Mouse (Mus musculus) brain, adult 2 months (tissue): ENCODE data around the gene Osbpl3.
A peak's percentile ranks its signal among the peaks of the same experiment; 100 is the strongest.

ENCODE experiments used
- DNase-seq: peaks from one replicate; pipeline ENCODE4 v3.0.0; 2011; ENCODE audit warnings: low read depth, low spot score

The Osbpl3 gene

DNA sequence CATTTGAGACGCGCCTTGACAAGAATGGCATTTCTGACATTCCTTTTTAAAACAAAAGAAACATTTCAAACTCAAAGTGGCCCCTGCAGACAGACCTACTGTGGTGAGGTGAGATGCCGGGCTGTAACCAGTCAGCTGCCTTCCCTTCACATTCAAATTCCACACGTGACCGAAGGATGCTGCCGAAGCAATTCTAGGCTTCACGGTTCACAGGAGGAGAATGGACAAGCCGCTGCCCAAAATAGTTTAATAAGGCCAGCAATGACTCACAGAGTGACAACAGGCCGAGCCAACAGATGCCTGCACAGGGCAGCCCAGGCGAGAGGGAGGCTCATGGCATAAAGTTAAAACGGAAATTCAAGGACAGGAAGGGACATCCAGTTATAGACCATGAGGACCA is 51.3 kb downstream of the Osbpl3 start:
- peak; percentile 92 for DNase-seq

- DNase-seq = no peak
These were observed 52.5 kb downstream of the Osbpl3 start for GRCm38 (mm10) chr6:50403524-50403923.

- peak; percentile 80 for DNase-seq
These were observed 53.1 kb downstream of the Osbpl3 start for GRCm38 (mm10) chr6:50402872-50403271.

GRCm38 (mm10) chr6:50400234-50400633 is 55.8 kb downstream of the Osbpl3 start:
- DNase-seq = peak; percentile 79

DNA sequence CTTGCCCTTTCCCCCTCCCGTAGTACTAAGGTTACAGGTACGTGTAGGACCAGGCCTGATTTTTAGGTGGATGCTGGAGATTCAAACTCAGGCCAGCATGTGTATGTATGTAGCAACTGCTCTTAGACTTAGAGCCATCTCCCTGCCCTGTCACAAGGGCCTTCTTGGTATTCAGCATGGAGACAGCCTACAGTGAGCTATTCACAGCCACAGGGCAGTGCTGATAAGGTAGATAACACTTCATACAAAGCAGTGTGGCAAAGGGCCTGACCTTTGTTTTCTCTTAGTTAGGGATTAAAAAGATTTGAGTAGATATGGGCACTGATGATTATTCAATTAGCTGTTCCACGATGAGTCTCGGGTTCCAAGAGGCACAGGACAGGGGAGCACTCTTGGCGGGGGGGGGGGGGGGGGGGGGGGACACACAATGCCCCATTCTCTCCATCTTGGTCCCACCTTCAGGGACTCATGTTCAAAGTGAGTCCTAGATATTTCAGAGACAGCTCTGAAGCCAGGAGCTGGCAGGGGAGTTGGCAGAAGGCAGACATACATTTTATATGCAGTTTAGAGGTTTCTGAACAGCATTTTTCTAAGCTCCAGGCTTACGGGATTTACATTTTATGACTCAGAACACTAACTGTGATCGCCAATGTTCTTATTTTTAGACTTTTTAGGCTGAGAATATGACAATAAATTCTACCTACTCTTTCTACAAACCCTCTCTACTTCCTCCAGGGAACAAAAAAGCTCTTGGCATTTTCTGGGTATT is 56.4 kb downstream of the Osbpl3 start:
- DNase-seq = peak; percentile 78

DNA sequence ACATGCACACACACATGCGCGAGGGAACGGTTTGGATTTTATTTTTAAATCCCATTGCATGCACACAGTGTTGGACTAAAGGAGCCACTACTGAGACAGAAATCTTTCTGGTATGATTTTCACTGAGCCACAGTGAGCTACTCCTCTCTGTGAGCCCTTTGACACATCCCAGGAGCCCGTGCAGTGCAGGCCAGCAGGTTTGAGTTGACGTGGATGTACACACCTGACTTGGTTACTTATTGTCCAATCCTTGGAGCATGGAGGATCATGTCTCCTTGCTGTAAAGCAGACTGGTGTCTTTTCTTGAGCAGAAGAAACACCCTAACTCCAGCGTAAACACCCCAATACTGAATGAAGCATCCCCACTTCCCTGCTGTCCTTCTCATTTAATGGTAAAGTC is 57.7 kb downstream of the Osbpl3 start:
- no peak for DNase-seq

DNA sequence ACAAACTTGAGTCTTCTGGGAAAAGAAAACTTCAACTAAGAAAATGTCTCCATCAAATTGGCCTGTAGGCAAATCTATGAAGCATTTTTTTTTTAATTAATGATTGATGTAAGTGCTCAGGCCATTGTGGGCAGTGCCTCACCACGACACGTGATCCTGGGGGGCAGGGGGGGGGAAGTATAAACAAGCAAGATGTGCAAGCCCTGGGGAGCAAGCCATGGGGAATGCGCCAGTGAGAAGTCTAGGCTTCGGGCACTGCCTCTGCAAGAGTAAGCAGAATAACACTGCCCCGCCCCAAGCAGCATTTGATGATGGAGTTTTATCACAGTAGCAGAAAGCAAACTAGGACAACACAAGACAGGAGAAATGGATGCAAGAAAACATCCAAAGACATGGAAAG is 58.9 kb downstream of the Osbpl3 start:
- DNase-seq = no peak

DNA sequence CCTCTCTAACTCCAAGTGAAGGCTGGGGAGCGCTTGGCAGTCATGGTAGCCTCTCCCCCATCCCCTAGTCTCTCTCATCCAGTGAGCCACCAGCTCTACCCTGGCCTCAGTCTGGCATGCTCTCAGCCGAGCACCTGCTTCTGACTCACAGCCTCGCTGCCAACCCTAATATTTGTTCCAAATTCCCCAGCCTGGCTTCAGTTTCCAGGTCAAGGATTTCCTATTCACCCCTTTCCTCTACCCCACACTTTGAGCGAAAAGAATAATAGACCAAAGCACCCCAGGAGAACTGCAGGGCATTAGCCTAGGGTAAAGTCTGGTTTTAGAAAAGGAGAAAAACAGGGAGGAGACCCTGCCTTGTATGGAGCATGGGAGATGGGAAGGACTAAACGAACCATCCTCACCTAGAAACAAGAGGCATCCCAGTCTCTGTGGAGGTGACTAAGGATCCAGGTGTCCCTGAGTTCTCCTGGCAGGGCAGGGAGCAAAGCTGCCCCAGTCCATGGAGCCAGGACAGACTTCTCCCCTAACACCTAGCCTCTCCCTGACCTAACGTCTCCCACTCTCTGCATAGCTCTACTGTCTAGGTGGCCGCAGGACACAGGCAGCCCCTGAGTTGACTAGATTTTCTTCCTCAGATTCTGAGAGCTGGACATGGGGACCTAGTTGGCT is 60.2 kb downstream of the Osbpl3 start:
- DNase-seq = peak; percentile 96

DNA sequence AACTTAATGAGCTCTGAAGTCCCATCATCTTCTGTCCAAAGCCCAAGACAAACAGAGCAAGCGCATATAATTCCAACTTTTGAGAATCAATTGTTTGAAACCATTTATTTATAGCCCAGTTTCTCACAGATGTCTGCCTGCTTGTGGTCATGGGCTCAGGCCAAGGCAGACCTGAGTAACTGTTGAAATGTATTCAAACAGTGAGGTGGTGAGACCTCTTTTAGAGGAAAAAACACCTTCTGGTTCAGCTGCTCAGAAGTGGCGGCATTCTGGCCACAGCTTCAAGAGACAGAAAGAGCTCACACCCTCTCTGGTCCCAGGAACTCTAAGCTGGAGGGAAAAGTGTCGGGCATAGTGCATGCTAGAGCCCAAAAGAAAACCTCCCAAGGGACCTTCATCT is 61.6 kb downstream of the Osbpl3 start:
- peak; percentile 68 for DNase-seq

DNA sequence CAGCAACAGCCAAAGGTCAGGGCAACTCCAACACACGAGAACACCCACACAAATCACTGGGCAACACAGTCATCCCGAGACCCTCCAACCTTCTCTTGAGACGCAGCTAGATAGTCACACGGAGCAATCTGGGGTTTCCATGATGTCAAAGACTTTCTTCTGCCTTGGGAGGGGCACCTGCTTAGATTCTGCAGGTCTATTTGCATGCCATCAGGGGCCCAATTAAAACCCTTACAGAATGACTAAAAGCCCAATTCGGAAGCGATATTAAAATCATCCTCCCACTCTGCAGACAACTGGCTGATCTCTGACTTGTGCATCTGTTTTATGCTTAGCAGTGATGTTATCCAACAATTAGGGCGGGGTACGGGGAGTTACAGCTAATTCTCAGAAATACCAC is 62.0 kb downstream of the Osbpl3 start:
- peak; percentile 44 for DNase-seq

DNA sequence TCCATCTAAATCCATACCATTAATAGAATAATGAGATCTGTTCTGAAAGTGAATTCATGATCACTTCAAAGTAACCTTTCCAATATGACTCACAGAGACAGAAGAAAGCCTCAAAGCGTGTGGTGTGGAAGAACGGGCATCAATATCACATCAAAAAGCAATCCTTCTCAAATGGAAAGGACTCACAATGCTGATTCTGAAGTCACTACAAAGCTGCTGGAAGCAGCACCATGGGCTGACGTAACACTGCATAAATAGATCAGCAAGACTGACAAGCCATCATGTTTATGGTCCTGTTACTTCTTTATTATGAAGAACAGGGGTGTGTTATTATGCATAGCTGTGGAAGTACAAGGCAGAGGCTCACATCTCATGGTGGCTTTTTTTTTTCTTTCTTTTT is 64.0 kb downstream of the Osbpl3 start:
- DNase-seq = no peak

DNA sequence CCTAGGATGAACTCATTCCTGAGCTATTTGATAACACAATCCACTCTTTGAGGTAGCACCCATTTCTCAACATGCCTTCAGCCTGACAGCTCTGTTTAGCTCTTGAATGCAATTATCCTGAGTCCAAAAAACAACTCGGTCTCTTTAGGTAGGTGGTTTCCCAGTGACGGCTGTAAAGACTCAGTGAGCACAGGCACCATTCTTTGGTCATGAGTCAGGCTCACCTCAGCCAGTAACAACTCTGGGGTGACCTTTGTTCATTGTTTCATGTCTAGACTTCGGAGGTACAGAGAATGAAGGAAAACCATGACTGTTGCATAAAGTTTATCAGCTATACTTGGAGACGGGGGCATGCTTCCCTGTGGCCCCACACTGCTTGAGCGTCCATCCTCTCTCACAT is 65.7 kb downstream of the Osbpl3 start:
- no peak for DNase-seq

DNA sequence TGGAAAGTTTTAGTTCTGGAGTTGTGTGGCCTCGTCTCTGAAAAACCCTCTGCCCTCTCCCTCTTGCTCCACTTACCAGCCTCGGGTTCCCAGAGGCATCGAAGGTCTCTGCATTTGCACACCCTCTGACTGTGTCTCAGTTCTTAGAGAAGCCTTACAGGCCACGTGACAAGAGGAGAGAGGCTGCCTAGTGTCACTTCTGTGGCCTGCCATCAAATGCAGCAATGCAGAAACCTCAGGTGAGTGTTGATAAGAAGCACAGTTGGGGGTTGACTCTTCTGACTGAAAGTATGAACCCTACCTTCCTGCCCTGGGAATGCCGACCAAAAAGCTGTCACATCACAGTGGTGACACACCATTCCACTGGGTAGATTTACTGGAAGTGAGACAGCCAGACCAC is 68.4 kb downstream of the Osbpl3 start:
- DNase-seq = no peak

DNA sequence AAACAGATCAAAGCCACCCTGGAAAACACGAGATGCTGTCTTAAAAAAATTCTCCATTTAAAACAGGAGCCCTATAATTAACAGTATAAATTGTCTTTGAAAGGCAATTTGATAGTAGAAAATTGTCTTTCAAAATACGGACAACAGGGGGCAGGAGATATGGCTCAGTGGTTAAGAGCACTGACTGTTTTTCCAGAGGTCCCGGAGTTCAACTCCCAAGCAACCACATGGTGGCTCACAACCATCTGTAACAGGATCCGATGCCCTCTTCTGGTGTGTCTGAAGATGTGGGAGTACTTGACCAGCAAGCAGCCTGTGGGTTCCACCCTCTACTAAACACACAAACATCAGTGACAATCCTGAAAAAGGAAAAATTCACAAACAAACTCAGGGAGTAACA is 69.5 kb downstream of the Osbpl3 start:
- DNase-seq = no peak

DNA sequence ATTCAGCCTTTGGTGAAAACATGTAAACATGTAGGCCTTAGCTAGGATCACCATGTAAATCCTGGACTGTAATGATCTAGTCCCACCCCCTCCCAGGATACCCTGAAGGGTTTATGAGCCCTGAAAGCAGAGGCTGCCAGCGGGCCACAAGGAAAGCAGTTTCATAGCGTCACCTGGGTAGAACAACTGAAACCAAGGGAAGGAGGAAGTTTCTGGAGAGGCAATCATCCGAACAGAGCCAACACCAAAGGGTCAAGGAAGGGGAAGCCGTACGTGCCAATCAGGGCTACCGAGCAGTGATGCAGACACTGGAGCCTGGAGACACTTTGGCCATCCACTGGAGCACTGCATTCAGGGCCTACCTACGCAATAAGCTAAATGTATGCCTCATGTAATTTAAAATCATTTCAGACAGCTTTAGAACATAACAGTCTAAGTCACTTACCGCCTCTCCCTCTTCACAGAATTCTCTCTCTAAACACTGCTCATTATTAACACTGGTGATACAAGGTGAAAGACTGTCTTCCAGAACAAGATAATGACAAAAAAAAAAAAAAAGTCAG is 70.5 kb downstream of the Osbpl3 start:
- peak; percentile 49 for DNase-seq

GRCm38 (mm10) chr6:50382711-50383110 is 73.3 kb downstream of the Osbpl3 start:
- no peak for DNase-seq

DNA sequence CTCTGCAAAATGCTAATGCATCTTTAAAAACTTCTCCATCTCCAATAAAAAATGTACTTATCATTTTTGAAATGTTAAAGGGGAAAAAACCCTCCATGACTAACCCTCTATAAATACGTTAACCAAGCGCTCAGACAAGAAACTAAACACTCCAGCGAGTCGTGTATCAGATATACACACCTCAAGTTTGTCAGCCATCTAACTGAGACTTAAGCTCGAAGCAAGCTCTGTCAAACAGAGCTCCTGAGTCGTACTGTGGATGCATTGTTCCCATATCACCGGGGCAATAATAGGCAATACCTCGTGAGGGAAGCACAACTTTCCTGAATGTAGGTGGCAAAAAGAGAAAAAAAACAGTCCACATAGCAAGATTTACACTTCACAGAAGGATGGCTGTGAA is 73.8 kb downstream of the Osbpl3 start:
- no peak for DNase-seq

- peak; percentile 69 for DNase-seq
These were observed 74.4 kb downstream of the Osbpl3 start for GRCm38 (mm10) chr6:50381504-50382091.

DNA sequence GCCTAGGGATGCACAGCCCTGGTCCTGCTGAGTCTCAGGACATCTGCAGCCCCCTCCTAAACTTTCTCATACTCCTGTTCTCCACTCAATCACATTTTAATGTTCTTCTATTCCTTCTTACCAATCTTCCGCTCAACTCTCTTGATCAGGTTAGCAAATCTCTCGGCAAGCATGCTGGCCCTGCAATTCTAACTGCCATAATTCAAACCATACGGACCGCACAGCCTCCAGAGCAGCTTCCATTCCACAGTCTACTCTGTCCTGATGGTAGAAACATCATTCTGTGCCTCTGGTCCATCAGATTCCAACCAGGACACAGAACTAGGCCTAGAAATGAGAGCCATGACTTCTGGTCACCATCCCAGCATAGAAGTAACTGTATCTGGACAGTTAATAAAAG is 76.3 kb downstream of the Osbpl3 start:
- DNase-seq = no peak

DNA sequence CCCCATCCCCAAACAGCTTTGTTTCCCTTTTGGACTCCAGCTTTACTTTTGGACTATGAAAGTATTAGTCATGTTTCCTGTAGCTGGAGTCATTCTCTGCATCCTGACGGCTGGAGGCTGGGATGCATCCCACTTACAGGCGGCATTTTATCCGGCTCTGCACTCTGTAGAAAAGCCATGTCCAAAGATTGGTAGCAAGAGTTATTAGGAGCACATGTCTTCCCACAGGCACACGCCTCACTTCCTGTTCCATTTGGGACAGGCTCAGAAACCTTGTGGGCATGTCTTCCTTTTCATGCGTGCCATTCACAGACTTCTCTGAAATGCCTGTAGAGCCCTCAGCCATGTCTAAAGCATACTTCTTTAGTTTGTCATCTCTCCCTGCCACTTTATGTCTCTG is 76.9 kb downstream of the Osbpl3 start:
- DNase-seq = peak; percentile 79

DNA sequence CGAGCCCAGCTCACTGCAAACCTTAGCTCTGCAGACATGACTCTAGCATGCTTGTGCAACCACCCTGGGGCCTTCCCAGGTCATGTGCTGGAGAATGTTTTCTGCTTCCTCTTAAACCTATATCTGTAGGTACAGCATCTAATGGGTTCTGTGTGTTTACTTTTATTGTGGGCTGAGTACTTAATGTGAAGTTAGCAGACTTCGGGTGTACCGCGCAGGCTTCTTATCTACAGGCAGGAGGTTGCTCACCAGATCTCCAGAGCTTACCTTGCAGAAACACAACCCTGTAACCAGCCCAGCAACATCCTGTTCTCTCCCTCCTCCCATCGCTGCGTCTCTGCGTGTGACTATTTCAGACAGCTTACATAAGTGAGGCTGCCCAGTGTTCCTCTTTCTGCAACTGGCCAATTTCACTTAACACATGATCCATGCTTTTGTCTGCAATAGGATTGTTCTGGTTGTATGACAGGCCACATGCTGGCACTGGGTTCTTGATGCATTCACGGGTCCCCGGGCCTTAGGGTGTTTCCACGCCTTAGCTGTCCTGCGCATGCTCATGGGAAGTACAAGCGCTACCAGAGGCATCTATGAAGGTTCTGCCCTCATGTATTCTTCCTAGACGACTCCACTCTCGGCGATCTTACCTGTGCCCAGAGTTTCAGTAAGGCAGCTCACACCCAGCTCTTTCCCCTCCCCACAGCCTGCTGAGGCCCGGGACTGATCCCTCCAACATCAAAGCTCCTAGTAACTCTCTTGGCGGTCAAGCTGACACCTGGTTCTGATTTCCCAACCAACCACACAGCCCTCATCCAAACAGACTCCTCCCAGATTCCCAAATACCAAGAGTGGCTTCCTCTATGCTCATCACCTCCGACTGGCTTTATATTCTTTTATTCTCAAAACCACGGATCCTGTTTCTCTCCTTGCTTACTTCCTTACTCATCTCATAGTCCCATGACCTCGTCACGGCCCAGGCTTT is 78.0 kb downstream of the Osbpl3 start:
- DNase-seq = peak; percentile 85
